Mouse (Mus musculus): ENCODE measurements around the gene Gm49388. TPM values are rescaled to one million over a fixed set of nuclear protein-coding genes. Genes with fewer than 3 reads are reported as not detected.
"Not testable (repeated sequence)": the region's sequence is repeated elsewhere in the genome, so short reads cannot be mapped to it uniquely, and the experiment has no call there.

Gene Gm49388
- total and polyA plus RNA-seq, 2 experiments = not detected

GRCm38 (mm10) chr7:127823236-127824171 lies 38.1 kb downstream of the Gm49388 start:
- Histone ChIP-seq H3K4me1 (ENCODE audit: control insufficient read depth, insufficient read depth, low read length) (no peaks in the 10 kb centered on the region), H3K4me3 (ENCODE audit: insufficient read depth, low read depth, low read length) (no peak overlapping the region), H3K27ac (replicated peaks; ENCODE audit: insufficient read depth, low read depth, low read length) (no peak overlapping the region), H3K27me3 (ENCODE audit: control insufficient read depth, insufficient read depth, low read length) (no peaks in the 10 kb centered on the region), H3K36me3 (ENCODE audit: control insufficient read depth, insufficient read depth, low read length) (no peaks in the 10 kb centered on the region), H3K79me2 (ENCODE audit: control insufficient read depth, insufficient read depth, low read length) (no peaks in the 10 kb centered on the region), H3K9ac (ENCODE audit: low read depth, low read length) (no peak overlapping the region)
- no peak for TF ChIP-seq CTCF (IDR thresholded peaks at IDR 0.05; ENCODE audit: low read depth, low read length)
- TF ChIP-seq POLR2A (IDR thresholded peaks at IDR 0.05; ENCODE audit: extremely low read depth, insufficient read depth, low read length) = no peak
- no peak for DNase-seq (ENCODE audit: extremely low read depth, low read depth, low spot score)
- WGBS = 92% methylated on average over 11 of the region's 11 CpGs

DNA sequence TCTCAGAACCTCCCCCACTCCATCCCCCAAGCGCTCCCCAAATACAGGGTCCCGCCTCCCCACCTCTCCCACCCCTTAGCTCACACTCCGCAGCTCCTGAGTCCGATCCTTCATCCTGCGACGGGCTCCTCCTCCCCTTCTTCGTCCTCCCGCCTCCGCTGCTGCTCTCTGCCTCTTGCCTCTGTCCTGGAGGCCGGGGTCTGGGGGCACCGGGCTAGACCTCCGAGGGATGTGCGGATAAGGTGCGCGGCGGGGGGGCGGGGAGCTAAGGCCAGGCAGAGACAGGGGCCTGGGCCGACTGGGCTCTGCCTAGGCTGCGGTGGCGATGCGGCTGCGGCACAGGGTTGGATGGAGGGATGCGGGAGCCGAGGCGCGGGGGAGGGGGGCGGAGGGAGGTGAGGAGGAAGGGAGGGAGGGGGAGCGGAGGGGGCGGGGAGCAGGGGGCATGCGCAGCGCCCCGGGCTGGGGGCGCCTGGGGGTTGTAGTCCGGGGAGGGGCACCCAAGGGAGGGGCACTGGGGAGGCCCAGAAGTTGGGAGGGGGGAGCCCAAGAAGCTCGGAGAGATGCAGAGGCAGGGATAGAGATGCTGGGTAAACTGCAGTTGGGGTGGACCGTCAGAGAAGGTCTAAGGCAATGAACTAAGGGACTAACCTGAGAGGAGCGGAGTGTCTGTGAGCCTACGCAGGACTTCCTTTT lies 38.9 kb downstream of the Gm49388 start, which contains the start of the genes Stx4a and Stx1b:
TSS of gene Stx4a (plus strand) at position 119 of the 696 bp plus-strand sequence.
TSS of gene Stx1b (minus strand) at position 374 of the 696 bp plus-strand sequence.
- no peak for TF ChIP-seq POLR2A (IDR thresholded peaks at IDR 0.05; ENCODE audit: extremely low read depth, insufficient read depth, low read length)
- no peak within 1 kb of the TSS for H3K27ac ChIP-seq (replicated peaks; ENCODE audit: insufficient read depth, low read depth, low read length)
- DNase-seq (ENCODE audit: extremely low read depth, low read depth, low spot score) = no peak
- WGBS = 46% methylated on average over 37 of the region's 38 CpGs
- no peaks in the 10 kb centered on the region for H3K79me2 ChIP-seq (ENCODE audit: control insufficient read depth, insufficient read depth, low read length)
- no peak within 1 kb of the TSS for H3K9ac ChIP-seq (ENCODE audit: low read depth, low read length)
- no peak within 1 kb of the TSS; the same call in 1 of the 2 replicates for H3K4me3 ChIP-seq (ENCODE audit: insufficient read depth, low read depth, low read length)
- H3K4me1 ChIP-seq (ENCODE audit: control insufficient read depth, insufficient read depth, low read length) = no peaks in the 10 kb centered on the region
- no peaks in the 10 kb centered on the region for H3K27me3 ChIP-seq (ENCODE audit: control insufficient read depth, insufficient read depth, low read length)
- no peaks in the 10 kb centered on the region for H3K36me3 ChIP-seq (ENCODE audit: control insufficient read depth, insufficient read depth, low read length)

- H3K27me3 ChIP-seq (ENCODE audit: control insufficient read depth, insufficient read depth, low read length) = no peaks in the 10 kb centered on the region
- no peaks in the 10 kb centered on the region for H3K4me1 ChIP-seq (ENCODE audit: control insufficient read depth, insufficient read depth, low read length)
- 72% methylated on average over 2 of the region's 2 CpGs for WGBS
- no peak for TF ChIP-seq CTCF (IDR thresholded peaks at IDR 0.05; ENCODE audit: low read depth, low read length)
- TF ChIP-seq POLR2A (IDR thresholded peaks at IDR 0.05; ENCODE audit: extremely low read depth, insufficient read depth, low read length) = no peak
- H3K27ac ChIP-seq (replicated peaks; ENCODE audit: insufficient read depth, low read depth, low read length) = no peak overlapping the region
- H3K4me3 ChIP-seq (ENCODE audit: insufficient read depth, low read depth, low read length) = no peak overlapping the region
- H3K9ac ChIP-seq (ENCODE audit: low read depth, low read length) = no peak overlapping the region
- no peak for DNase-seq (ENCODE audit: extremely low read depth, low read depth, low spot score)
- H3K79me2 ChIP-seq (ENCODE audit: control insufficient read depth, insufficient read depth, low read length) = no peaks in the 10 kb centered on the region
- H3K36me3 ChIP-seq (ENCODE audit: control insufficient read depth, insufficient read depth, low read length) = no peaks in the 10 kb centered on the region
Observed at GRCm38 (mm10) chr7:127835550-127835949, 50.1 kb downstream of the Gm49388 start.

GRCm38 (mm10) chr7:127837473-127837872 lies 52.1 kb downstream of the Gm49388 start:
- WGBS = 99% methylated on average over 5 of the region's 5 CpGs
- Histone ChIP-seq H3K9ac (ENCODE audit: low read depth, low read length) (no peak overlapping the region), H3K27me3 (ENCODE audit: control insufficient read depth, insufficient read depth, low read length) (no peaks in the 10 kb centered on the region), H3K27ac (replicated peaks; ENCODE audit: insufficient read depth, low read depth, low read length) (no peak overlapping the region), H3K36me3 (ENCODE audit: control insufficient read depth, insufficient read depth, low read length) (no peaks in the 10 kb centered on the region), H3K4me3 (ENCODE audit: insufficient read depth, low read depth, low read length) (no peak overlapping the region), H3K4me1 (ENCODE audit: control insufficient read depth, insufficient read depth, low read length) (peaks cover 4% of the 10 kb centered on the region; the same call in 1 of the 2 replicates), H3K79me2 (ENCODE audit: control insufficient read depth, insufficient read depth, low read length) (no peaks in the 10 kb centered on the region)
- TF ChIP-seq POLR2A (IDR thresholded peaks at IDR 0.05; ENCODE audit: extremely low read depth, insufficient read depth, low read length) (no peak), CTCF (IDR thresholded peaks at IDR 0.05; ENCODE audit: low read depth, low read length) (no peak)
- no peak for DNase-seq (ENCODE audit: extremely low read depth, low read depth, low spot score)

DNA sequence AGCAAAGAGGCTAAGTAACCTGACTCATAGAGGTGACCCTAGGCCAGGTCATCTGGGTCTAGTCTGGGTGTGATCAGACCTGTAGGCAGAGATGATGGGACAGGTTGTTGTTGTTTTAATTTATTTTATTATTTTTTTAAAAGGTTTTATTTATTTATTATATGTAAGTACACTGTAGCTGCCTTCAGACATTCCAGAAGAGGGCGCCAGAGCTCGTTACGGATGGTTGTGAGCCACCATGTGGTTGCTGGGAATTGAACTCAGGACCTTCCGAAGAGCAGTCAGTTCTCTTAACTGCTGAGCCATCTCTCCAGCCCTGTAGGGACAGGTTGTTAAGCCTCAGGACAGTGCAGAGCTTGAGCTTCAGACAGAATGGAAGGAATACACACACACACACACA lies 52.5 kb downstream of the Gm49388 start:
- H3K27ac ChIP-seq (replicated peaks; ENCODE audit: insufficient read depth, low read depth, low read length); H3K79me2 ChIP-seq (ENCODE audit: control insufficient read depth, insufficient read depth, low read length); H3K27me3 ChIP-seq (ENCODE audit: control insufficient read depth, insufficient read depth, low read length); H3K36me3 ChIP-seq (ENCODE audit: control insufficient read depth, insufficient read depth, low read length); H3K9ac ChIP-seq (ENCODE audit: low read depth, low read length); H3K4me1 ChIP-seq (ENCODE audit: control insufficient read depth, insufficient read depth, low read length); H3K4me3 ChIP-seq (ENCODE audit: insufficient read depth, low read depth, low read length); DNase-seq (ENCODE audit: extremely low read depth, low read depth, low spot score): not testable (repeated sequence)
- TF ChIP-seq CTCF (IDR thresholded peaks at IDR 0.05; ENCODE audit: low read depth, low read length) = 0 out of 2 replicates have a peak, but pooled peaks have one; percentile 1
- 85% methylated on average over 4 of the region's 4 CpGs for WGBS

DNA sequence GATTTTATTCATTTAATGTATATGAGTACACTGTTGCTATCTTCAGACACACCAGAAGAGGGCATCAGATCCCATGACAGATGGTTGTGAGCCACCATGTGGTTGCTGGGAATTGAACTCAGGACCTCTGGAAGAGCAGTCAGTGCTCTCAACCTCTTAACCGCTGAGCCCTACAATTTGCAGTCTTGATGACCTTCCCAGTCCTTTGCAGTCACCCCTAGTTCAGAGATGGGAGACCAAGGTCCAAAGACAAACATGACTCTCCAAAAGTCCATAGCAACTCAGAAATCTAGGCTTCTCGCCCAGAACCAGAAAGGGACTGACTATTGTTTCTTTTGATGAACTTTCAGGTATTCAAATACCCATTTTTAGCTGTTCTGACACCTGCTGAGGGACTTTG lies 54.6 kb downstream of the Gm49388 start:
- 22% methylated on average over 2 of the region's 2 CpGs for WGBS
- not testable (repeated sequence) for H3K9ac ChIP-seq (ENCODE audit: low read depth, low read length); H3K79me2 ChIP-seq (ENCODE audit: control insufficient read depth, insufficient read depth, low read length); H3K4me1 ChIP-seq (ENCODE audit: control insufficient read depth, insufficient read depth, low read length); H3K36me3 ChIP-seq (ENCODE audit: control insufficient read depth, insufficient read depth, low read length); H3K27ac ChIP-seq (replicated peaks; ENCODE audit: insufficient read depth, low read depth, low read length); H3K4me3 ChIP-seq (ENCODE audit: insufficient read depth, low read depth, low read length); H3K27me3 ChIP-seq (ENCODE audit: control insufficient read depth, insufficient read depth, low read length)
- DNase-seq (ENCODE audit: extremely low read depth, low read depth, low spot score) = peak; percentile 88
